Mouse (Mus musculus) naive thymus-derived CD4-positive, alpha-beta T cell, adult 2 months (primary cell): ENCODE results near the gene Nfasc.

Experiments
- DNase-seq: peaks from one replicate; pipeline ENCODE4 v3.0.0-alpha.2; 2011; ENCODE audit warnings: low read depth

The Nfasc gene

GRCm38 (mm10) chr1:132741175-132741997 lies at the start of gene Nfasc:
Nfasc (minus strand) TSS chr1:132741797.
- DNase-seq: no peak

GRCm38 (mm10) chr1:132791049-132791448 lies 49.5 kb upstream of the Nfasc start:
- DNase-seq: no peak

- DNase-seq: no peak
These were observed 45.3 kb upstream of the Nfasc start for GRCm38 (mm10) chr1:132786866-132787265.

DNA sequence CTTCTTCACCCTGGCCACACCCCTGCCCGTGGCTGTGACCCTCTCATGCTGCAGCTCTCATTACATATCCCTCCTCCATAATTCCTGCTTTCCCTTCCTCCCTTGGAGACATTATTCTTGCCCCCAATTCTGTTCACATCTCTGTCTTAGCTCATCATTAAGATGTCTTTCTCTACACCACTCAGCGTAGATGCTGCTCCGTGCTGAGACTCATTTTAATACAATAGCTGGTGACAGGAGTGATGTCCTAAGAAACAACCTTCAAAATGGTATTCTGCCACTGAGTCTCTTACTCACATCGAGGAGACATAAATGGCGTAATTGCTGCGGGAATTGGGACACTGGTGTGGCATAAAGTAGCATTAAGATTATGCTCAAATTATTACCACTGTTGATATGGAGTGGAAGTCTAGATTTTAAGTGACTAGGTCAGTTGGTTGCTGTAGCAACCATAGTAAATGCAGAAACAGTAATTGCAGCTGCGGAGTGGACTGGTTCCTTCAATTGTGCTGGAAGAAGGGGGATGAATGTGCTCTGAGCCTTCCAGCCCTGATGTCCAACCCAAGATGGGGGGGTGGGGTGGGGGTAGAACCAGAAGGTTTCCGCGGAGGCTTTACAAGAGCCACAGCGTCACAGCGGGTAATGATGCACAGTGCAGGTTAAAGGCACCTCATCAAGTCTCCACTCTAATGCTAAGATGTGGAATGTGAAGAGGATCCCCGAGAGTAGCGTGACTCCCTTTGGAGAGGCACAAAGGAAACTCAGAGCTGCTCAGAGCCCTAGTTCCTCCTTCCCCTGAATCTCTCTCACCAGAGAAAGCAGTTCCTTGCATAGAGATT lies 40.2 kb upstream of the Nfasc start:
- no peak for DNase-seq

GRCm38 (mm10) chr1:132780961-132781360 lies 39.4 kb upstream of the Nfasc start:
- no peak for DNase-seq

GRCm38 (mm10) chr1:132780254-132780653 lies 38.7 kb upstream of the Nfasc start:
- DNase-seq: no peak

GRCm38 (mm10) chr1:132774959-132775358 lies 33.4 kb upstream of the Nfasc start:
- DNase-seq: no peak

DNA sequence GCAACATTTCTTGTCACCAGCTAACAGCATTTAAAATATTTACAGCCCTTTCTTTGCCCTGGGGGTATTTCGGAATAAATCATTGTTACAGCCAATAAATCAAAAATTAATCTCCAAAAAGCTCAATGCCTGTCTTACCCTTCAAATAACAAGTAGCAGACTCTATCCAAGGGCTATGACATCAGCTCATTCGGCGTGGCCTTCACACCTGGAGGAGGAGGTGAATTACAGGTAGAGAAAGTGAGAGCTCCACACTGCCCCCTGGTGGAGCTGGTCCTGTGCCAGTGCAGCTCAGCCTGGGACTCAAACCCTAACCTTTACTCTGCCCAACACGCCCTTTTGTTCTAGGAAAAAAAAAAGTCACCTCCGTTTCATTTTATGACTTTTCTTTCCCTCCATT lies 29.8 kb upstream of the Nfasc start:
- DNase-seq: peak; percentile 42

DNA sequence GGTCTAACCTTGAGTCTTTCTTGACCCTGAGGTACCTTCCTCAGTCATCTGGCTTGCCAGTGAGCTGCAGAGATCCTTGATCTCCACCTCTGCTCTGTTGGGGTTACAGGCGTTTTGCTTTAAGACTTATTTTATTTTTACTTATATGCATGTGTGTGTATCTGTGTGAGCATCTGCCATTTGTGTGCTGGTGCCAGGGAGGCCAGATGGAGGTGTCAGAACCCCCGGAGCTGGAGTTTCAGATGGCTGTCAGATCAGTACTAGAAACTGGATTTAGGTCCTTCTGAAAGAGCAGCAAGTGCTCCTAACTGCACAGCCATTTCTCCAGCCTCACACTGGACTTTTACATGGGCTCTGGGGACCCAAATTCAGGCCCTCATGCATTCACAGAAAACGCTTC lies 28.0 kb upstream of the Nfasc start:
- DNase-seq: no peak

DNA sequence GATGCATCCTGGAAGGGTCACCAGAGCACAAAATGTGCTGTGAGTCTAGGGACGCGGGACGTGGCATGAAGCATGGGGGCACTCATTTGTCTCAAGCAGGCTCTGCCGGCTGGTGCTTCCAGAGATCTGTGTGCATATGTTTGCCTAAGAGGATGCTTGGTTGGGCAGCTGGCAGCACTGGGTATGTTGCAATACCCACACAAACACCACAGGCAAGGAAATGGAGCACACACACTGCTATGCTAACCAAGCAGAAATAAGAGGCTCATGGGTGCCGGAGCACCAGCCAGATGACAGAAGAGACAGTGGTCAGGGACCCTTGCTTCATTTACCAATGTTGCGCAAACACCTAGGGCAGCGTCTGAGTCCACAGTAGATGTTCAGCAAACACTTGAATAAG lies 25.8 kb upstream of the Nfasc start:
- DNase-seq: no peak

DNA sequence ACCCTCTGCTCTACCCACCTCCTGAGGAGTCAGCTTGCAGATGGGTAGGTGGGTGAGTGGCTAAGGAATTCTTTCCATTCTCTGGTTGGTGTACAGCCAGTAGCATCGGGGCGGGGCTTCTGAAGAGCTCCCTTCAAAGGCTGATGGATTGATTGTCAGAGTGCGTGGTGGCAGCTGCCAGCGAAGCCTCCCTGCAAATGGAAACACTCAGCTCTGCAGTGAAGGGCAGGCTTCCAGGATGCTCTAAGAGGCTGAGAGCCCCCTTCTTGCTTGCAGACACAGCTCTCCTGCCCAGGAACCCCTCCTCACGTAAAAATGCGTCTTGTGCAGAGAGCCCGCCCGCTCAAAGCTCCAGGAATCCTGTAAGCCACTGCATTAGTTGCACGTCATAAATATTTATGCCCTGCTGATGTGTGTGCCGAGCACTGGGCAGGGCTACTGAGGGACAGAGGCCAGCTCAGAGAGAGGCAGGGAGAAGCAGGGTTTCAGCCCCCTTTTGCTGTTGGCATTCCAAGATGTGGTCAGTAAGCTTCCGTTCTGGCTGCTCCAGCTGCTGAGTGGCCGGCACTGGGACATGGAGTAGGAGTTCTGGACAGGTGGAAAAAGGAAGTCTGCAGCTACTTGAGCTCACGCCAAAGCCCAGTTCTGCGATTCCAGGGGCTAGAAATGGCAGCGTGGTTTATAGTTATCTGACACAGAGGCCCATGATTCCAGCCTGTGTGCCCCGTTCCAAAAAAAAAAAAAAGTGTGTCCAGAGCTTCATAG lies 24.5 kb upstream of the Nfasc start:
- no peak for DNase-seq

GRCm38 (mm10) chr1:132765222-132765621 lies 23.6 kb upstream of the Nfasc start:
- DNase-seq: no peak

DNA sequence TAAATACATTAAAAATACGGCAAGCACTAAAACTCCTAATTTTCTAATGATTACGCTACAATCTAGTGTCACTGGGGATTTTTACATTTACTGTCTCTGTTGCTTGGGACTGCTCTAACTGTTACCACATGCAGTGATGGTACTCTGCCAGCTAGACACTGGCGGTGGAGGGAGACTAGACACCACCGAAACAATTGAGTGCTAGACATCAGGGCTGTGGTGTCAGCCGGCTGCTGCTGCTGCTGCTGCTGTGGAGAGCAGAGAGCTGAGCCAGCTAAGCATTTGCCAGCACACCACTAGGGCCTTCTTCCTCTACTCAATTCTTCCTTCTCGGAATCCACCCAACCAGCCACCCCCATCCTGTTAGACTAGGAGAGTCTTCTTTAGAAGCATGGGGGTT lies 17.8 kb upstream of the Nfasc start:
- no peak for DNase-seq

GRCm38 (mm10) chr1:132758656-132759370 lies 17.2 kb upstream of the Nfasc start:
- peak; percentile 4 for DNase-seq

- no peak for DNase-seq
These were observed 13.6 kb upstream of the Nfasc start for GRCm38 (mm10) chr1:132755211-132755610.

- no peak for DNase-seq
These were observed 7.8 kb upstream of the Nfasc start for GRCm38 (mm10) chr1:132749217-132749884.

- DNase-seq: no peak
These were observed 4.7 kb upstream of the Nfasc start for GRCm38 (mm10) chr1:132746302-132746701.

- no peak for DNase-seq
These were observed 4.0 kb upstream of the Nfasc start for GRCm38 (mm10) chr1:132745636-132746035.

GRCm38 (mm10) chr1:132739077-132739521 lies 2.5 kb downstream of the Nfasc start:
- DNase-seq: no peak

GRCm38 (mm10) chr1:132736171-132736570 lies 5.4 kb downstream of the Nfasc start:
- no peak for DNase-seq

DNA sequence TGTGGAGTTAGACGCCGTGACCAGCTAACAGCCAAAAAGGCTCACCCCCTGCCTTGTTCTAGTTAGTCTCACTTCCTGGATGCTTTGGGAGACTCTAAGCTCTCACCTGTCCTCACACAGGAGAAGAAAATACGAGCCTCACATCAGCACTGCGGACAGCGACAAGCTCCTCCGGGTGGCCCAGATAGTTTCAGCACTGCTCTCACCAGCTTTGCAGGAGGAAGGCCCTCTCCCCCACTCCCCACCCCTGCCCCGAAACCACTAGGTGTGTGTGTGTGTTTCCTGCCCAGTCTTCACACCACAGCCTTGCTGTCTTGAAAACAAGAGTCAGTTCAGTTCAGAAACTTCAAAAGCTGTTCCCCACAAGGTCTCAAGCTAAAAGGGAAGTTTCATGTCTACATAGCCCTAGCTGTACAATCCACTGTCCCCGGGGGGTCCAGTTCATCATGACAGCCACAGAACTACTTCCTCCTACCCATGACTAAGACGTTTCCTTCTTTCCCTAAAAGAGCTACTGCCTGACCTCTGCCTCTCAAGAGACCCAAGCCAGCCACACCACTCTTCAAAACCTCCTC lies 7.6 kb downstream of the Nfasc start:
- DNase-seq: no peak
